Comparison of ENCODE assay signal across 8 mouse cellular contexts in genomic region chr7:55793952-55794603, GRCm38 (mm10). TPM values are rescaled to one million over a fixed set of nuclear protein-coding genes. Genes with fewer than 3 reads are reported as not detected.
A peak's percentile ranks its signal among the peaks of the same experiment; 100 is the strongest.
DNase-seq lines count a peak whose midpoint lies in the region; ATAC-seq and TF ChIP-seq lines count a peak whose summit lies in the region.

Gene Tubgcp5, plus strand, starts transcription at chr7:55794154.

- H3K4me2 ChIP-seq in embryonic facial prominence, embryonic 15.5 days (replicated peaks): peak within 1 kb of the TSS; percentile 57
- peak within 1 kb of the TSS; percentile 53 for H3K4me2 ChIP-seq in limb, embryonic 14.5 days (replicated peaks; ENCODE audit: low read depth, low read length, severe bottlenecking)
- H3K4me2 ChIP-seq in midbrain, postnatal 0 days (ENCODE audit: low read depth, low read length, poor library complexity, severe bottlenecking): peak within 1 kb of the TSS; percentile 73

- H3K4me1 ChIP-seq in bone marrow, adult 2 months (ENCODE audit: control insufficient read depth, insufficient read depth, low read length): peaks cover 1% of the 10 kb centered on the region; the same call in 1 of the 2 replicates
- peaks cover 13% of the 10 kb centered on the region for H3K4me1 ChIP-seq in embryonic facial prominence, embryonic 15.5 days
- H3K4me1 ChIP-seq in limb, embryonic 14.5 days (ENCODE audit: control insufficient read depth, insufficient read depth, low read length): peaks cover 6% of the 10 kb centered on the region
- no peaks in the 10 kb centered on the region for H3K4me1 ChIP-seq in midbrain, postnatal 0 days (ENCODE audit: insufficient read depth, low read length)

- H3K36me3 ChIP-seq in embryonic facial prominence, embryonic 15.5 days: peaks cover 23% of the 10 kb centered on the region
- H3K36me3 ChIP-seq in limb, embryonic 14.5 days (ENCODE audit: control insufficient read depth, insufficient read depth, low read length): peaks cover 29% of the 10 kb centered on the region
- peaks cover 23% of the 10 kb centered on the region for H3K36me3 ChIP-seq in midbrain, postnatal 0 days (ENCODE audit: insufficient read depth, low read length)

- H3K27me3 ChIP-seq in embryonic facial prominence, embryonic 15.5 days: no peaks in the 10 kb centered on the region
- no peaks in the 10 kb centered on the region for H3K27me3 ChIP-seq in limb, embryonic 14.5 days (ENCODE audit: control insufficient read depth, insufficient read depth, low read length)
- no peaks in the 10 kb centered on the region for H3K27me3 ChIP-seq in midbrain, postnatal 0 days (ENCODE audit: insufficient read depth, low read length)

- peak within 1 kb of the TSS; percentile 83 for H3K4me3 ChIP-seq in bone marrow, adult 2 months (replicated peaks; ENCODE audit: control insufficient read depth, low read depth, low read length)
- peak within 1 kb of the TSS; percentile 81 for H3K4me3 ChIP-seq in embryonic facial prominence, embryonic 15.5 days (replicated peaks)
- H3K4me3 ChIP-seq in limb, embryonic 14.5 days (replicated peaks; ENCODE audit: low read length): peak within 1 kb of the TSS; percentile 77
- H3K4me3 ChIP-seq in midbrain, postnatal 0 days (ENCODE audit: low read depth, low read length): peak within 1 kb of the TSS; percentile 79

- DNase-seq in 416B (ENCODE audit: low read depth): peak; percentile 98
- DNase-seq in heart, adult 8-10 months (ENCODE audit: low spot score): peak; percentile 96
- peak; percentile 98 for DNase-seq in kidney, adult 9 months
- peak; percentile 97 for DNase-seq in limb, embryonic 14.5 days (ENCODE audit: low spot score)
- DNase-seq in midbrain, postnatal 0 days (ENCODE audit: low spot score): peak; percentile 98
- peak; percentile 91 to 95 for DNase-seq in spleen, postnatal 14 days (ENCODE audit: low spot score in 2 of 2)

- peak within 1 kb of the TSS; percentile 77 for H3K9ac ChIP-seq in embryonic facial prominence, embryonic 15.5 days
- H3K9ac ChIP-seq in limb, embryonic 14.5 days (ENCODE audit: low read depth, low read length, severe bottlenecking): peak within 1 kb of the TSS; percentile 95
- peak within 1 kb of the TSS; percentile 89 for H3K9ac ChIP-seq in midbrain, postnatal 0 days (replicated peaks; ENCODE audit: low read length, poor library complexity, severe bottlenecking)

- whole genome bisulfite sequencing in bone marrow, adult 2 months: under 1% methylated on average over 51 of the region's 51 CpGs
- under 1% methylated on average over 46 of the region's 51 CpGs for WGBS in embryonic facial prominence, embryonic 15.5 days
- WGBS in limb, embryonic 14.5 days: 1% methylated on average over 49 of the region's 51 CpGs
- WGBS in midbrain, postnatal 0 days: under 1% methylated on average over 51 of the region's 51 CpGs

- TF ChIP-seq CTCF in bone marrow, adult 2 months (IDR thresholded peaks at IDR 0.05; ENCODE audit: control insufficient read depth, insufficient read depth, low read length): no peak
- no peak for TF ChIP-seq CTCF in midbrain, postnatal 0 days (IDR thresholded peaks at IDR 0.05)

- 0 out of 2 replicates have a peak within 1 kb of the TSS, but pooled peaks have one; percentile 31 for H3K27ac ChIP-seq in bone marrow, adult 2 months (ENCODE audit: control insufficient read depth, insufficient read depth, low read depth, low read length, poor library complexity)
- peak within 1 kb of the TSS; percentile 85 for H3K27ac ChIP-seq in embryonic facial prominence, embryonic 15.5 days (replicated peaks)
- peak within 1 kb of the TSS; percentile 84 for H3K27ac ChIP-seq in limb, embryonic 14.5 days (replicated peaks; ENCODE audit: low read depth, low read length)
- peak within 1 kb of the TSS; percentile 79 for H3K27ac ChIP-seq in midbrain, postnatal 0 days (ENCODE audit: low read depth, low read length)

- ATAC-seq in embryonic facial prominence, embryonic 15.5 days (ENCODE audit: insufficient number of reproducible peaks, low FRiP score, low TSS enrichment, low read depth): peak; percentile 98
- peak; percentile 100 for ATAC-seq in limb, embryonic 14.5 days (ENCODE audit: low FRiP score, low read depth)
- ATAC-seq in midbrain, postnatal 0 days (ENCODE audit: low FRiP score): peak; percentile 99

- H3K9me3 ChIP-seq in embryonic facial prominence, embryonic 15.5 days (replicated peaks): no peaks in the 10 kb centered on the region
- H3K9me3 ChIP-seq in limb, embryonic 14.5 days (ENCODE audit: control insufficient read depth, low read length): no peaks in the 10 kb centered on the region
- H3K9me3 ChIP-seq in midbrain, postnatal 0 days (ENCODE audit: low read length): no peaks in the 10 kb centered on the region

- TF ChIP-seq POLR2A in bone marrow, adult 2 months (IDR thresholded peaks at IDR 0.05; ENCODE audit: borderline replicate concordance, control insufficient read depth, low read depth, low read length): peak; percentile 96; the same call in 1 of the 2 replicates
- peak; percentile 96 for TF ChIP-seq POLR2A in limb, embryonic 14.5 days (IDR thresholded peaks at IDR 0.05; ENCODE audit: borderline replicate concordance, extremely low read depth, insufficient read depth, insufficient read length)

RNA-seq across cellular contexts. Expression of gene Tubgcp5, which starts in this region (rescaled TPM):
- polyA plus RNA-seq in bone marrow, adult 2 months (2011; ENCODE audit: insufficient read depth, insufficient read length, low replicate concordance, missing spikeins): 6.9 and 12.5 TPM in 2 replicates
- polyA plus RNA-seq in embryonic facial prominence, embryonic 15.5 days (2015; fragmentation: Nextera tagmentation; extraction: Ambion mirVana): 32.1 and 37.1 TPM in 2 replicates
- total RNA-seq in heart, adult 8-10 months (2022): 10 to 100 TPM in 2 of 4 experiments, 1 to 10 TPM in 2; 8.5 to 12.8 (median 10.5) TPM
- 22.0 and 26.4 TPM in 2 replicates for polyA plus RNA-seq in limb, embryonic 14.5 days (2012; rRNA removed)
- 33.1 and 34.0 TPM in 2 replicates for polyA plus RNA-seq in limb, embryonic 14.5 days (2014; fragmentation: Nextera tagmentation; extraction: Ambion mirVana)
- 17.8 and 27.3 TPM in 2 replicates for total RNA-seq in midbrain, postnatal 0 days (2014; rRNA removed)
- polyA plus RNA-seq in midbrain, postnatal 0 days (2015; fragmentation: Nextera tagmentation; extraction: Ambion mirVana): 21.5 and 21.6 TPM in 2 replicates

Comparison
In these comparisons a context has a peak if more than half of its experiments do, and no peak if none do; other contexts are left out.
1. Peak in every context shown above with its lines: DNase-seq, ATAC-seq, H3K4me3 ChIP-seq and H3K27ac ChIP-seq.
2. H3K27ac ChIP-seq: peak in every context shown above with its lines; median percentile 85 in embryonic facial prominence, embryonic 15.5 days; 84 in limb, embryonic 14.5 days; 79 in midbrain, postnatal 0 days; 31 in bone marrow, adult 2 months.